10 mouse cellular contexts compared by ENCODE assay signal in the genomic region with DNA sequence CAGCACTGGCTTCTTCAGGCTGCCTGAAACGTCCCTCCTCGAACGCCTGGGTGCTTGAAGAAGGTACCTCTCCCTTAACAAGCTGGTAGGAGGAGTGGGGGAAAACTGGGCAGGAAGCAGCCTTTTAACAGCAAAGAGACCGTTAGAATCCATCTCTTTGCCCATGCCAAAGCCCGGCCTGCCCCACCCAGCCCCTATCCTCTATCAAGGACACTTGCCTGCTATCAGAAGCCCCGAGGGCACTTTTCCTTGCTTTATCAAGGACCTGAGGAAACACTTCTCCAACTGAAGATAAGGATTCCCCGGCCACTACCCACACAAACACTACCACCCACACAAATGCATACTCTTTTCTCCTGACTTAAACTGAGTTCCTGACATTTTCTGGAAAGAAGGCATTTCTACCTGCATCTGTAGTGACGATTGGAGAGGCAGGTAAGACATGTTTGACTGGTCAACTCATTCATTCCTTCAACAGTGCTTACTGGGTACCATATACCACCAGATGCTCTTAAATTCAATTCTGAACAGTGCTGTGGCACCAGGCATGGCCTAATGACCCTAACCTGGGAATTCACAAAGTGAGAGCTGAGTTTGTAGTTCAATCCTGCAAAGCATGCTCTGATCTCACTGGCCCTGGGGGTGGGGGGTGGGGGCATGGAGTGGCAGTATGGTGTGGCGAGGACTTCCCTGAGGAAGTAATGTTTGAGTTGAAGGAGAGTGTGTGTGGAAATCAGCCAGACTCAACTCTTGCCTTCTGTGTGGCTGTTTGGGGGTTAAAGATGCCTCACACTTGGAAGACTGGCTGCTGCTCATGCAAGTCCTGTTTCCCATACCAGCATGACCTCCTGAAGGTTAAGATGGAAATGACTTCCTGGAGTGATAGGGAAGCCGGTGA. TPM values are rescaled to one million over a fixed set of nuclear protein-coding genes. Genes with fewer than 3 reads are reported as not detected.
DNase-seq lines count a peak whose midpoint lies in the region; ATAC-seq lines count a peak whose summit lies in the region.
"Had no signal": no experiment of that assay in that cellular context is flagged by ENCODE, and none has a peak within 500 bp of the region (broad histone marks: within the 10 kb centered on the region; RNA-seq: fewer than 3 reads in every experiment).

A gene (plus strand): TSS at position 338 of the 898 bp plus-strand sequence.

- no peaks in the 10 kb centered on the region for H3K36me3 ChIP-seq in embryonic facial prominence, embryonic 14.5 days (ENCODE audit: control insufficient read depth, insufficient read depth, low read length)
- no peaks in the 10 kb centered on the region for H3K36me3 ChIP-seq in hindbrain, embryonic 10.5 days
- no peaks in the 10 kb centered on the region; the same call in 1 of the 2 replicates for H3K36me3 ChIP-seq in liver, embryonic 11.5 days (ENCODE audit: control insufficient read depth, insufficient read depth, low read length)

- no peak for ATAC-seq in embryonic facial prominence, embryonic 14.5 days (ENCODE audit: low read depth)
- peak; percentile 77 for ATAC-seq in liver, embryonic 11.5 days (replicated peaks; ENCODE audit: low FRiP score)
- ATAC-seq: Patski had no signal

- H3K9ac ChIP-seq in embryonic facial prominence, embryonic 14.5 days (ENCODE audit: low read depth, low read length): no peak within 1 kb of the TSS
- H3K9ac ChIP-seq in liver, embryonic 11.5 days (ENCODE audit: low read depth, low read length): peak within 1 kb of the TSS; percentile 79

- H3K27me3 ChIP-seq in embryonic facial prominence, embryonic 14.5 days (replicated peaks; ENCODE audit: control insufficient read depth, insufficient read depth, low read length): no peaks in the 10 kb centered on the region
- H3K27me3 ChIP-seq in hindbrain, embryonic 10.5 days (ENCODE audit: insufficient read depth, poor library complexity, severe bottlenecking): no peaks in the 10 kb centered on the region; the same call in 1 of the 2 replicates
- H3K27me3 ChIP-seq in liver, embryonic 11.5 days (replicated peaks; ENCODE audit: control insufficient read depth, insufficient read depth, low read length): no peaks in the 10 kb centered on the region

- H3K27ac ChIP-seq in embryonic facial prominence, embryonic 14.5 days (replicated peaks; ENCODE audit: low read depth, low read length): no peak within 1 kb of the TSS
- no peak within 1 kb of the TSS for H3K27ac ChIP-seq in hindbrain, embryonic 10.5 days
- H3K27ac ChIP-seq in liver, embryonic 11.5 days (ENCODE audit: low read depth, low read length): peak within 1 kb of the TSS; percentile 86

- no peaks in the 10 kb centered on the region for H3K4me1 ChIP-seq in embryonic facial prominence, embryonic 14.5 days (ENCODE audit: control insufficient read depth, insufficient read depth, low read length)
- H3K4me1 ChIP-seq in hindbrain, embryonic 10.5 days (replicated peaks): no peaks in the 10 kb centered on the region
- peaks cover 28% of the 10 kb centered on the region for H3K4me1 ChIP-seq in liver, embryonic 11.5 days (replicated peaks; ENCODE audit: control insufficient read depth, insufficient read depth, low read length)

- H3K4me3 ChIP-seq in embryonic facial prominence, embryonic 14.5 days (ENCODE audit: low read depth, low read length): no peak within 1 kb of the TSS
- H3K4me3 ChIP-seq in hindbrain, embryonic 10.5 days: no peak within 1 kb of the TSS
- peak within 1 kb of the TSS; percentile 57 for H3K4me3 ChIP-seq in liver, embryonic 11.5 days (ENCODE audit: low read depth, low read length)
- H3K4me3 ChIP-seq: myocyte had no signal

- H3K4me2 ChIP-seq in embryonic facial prominence, embryonic 14.5 days (ENCODE audit: low read depth, low read length): no peak within 1 kb of the TSS
- peak within 1 kb of the TSS; percentile 70 for H3K4me2 ChIP-seq in liver, embryonic 11.5 days

- WGBS in embryonic facial prominence, embryonic 14.5 days: 61% methylated on average over 10 of the region's 10 CpGs
- 74% methylated on average over 10 of the region's 10 CpGs for WGBS in hindbrain, embryonic 10.5 days
- 15% methylated on average over 10 of the region's 10 CpGs for WGBS in liver, embryonic 11.5 days

- no peaks in the 10 kb centered on the region for H3K9me3 ChIP-seq in embryonic facial prominence, embryonic 14.5 days (ENCODE audit: control insufficient read depth, low read length)
- no peaks in the 10 kb centered on the region for H3K9me3 ChIP-seq in hindbrain, embryonic 10.5 days
- no peaks in the 10 kb centered on the region for H3K9me3 ChIP-seq in liver, embryonic 11.5 days (ENCODE audit: control insufficient read depth, low read length)

- no peak for DNase-seq in left cerebral cortex, adult 18-20 months (ENCODE audit: low spot score in 2 of 2)
- DNase-seq in left cerebral cortex, adult 11 months (ENCODE audit: low spot score): no peak
- no peak for DNase-seq in embryonic facial prominence, embryonic 14.5 days (ENCODE audit: low spot score)
- DNase-seq in hindbrain, embryonic 10.5 days (ENCODE audit: low spot score): no peak
- DNase-seq in liver, embryonic 11.5 days (ENCODE audit: low spot score): no peak
- DNase-seq in spleen, postnatal 36 days (ENCODE audit: low spot score in 2 of 2): peak; percentile 51 to 69
- DNase-seq in frontal cortex, postnatal 10 days (ENCODE audit: low spot score in 2 of 2): no peak
- no peak for DNase-seq in T-cell, adult 2 months (ENCODE audit: low spot score)

RNA-seq across cellular contexts. Expression of the gene that starts here (rescaled TPM):
- 10 to 100 TPM; 17.3 to 18.5 TPM for total RNA-seq in left cerebral cortex, adult 18-20 months (2021)
- polyA plus RNA-seq in embryonic facial prominence, embryonic 14.5 days (2014; fragmentation: Nextera tagmentation; extraction: Ambion mirVana): 22.3 and 23.8 TPM in 2 replicates
- 15.8 and 21.2 TPM in 2 replicates for polyA plus RNA-seq in hindbrain, embryonic 10.5 days (2016; fragmentation: Nextera tagmentation; extraction: Ambion mirVana)
- polyA plus RNA-seq in liver, embryonic 11.5 days (2014; fragmentation: Nextera tagmentation; extraction: Ambion mirVana): 185 and 191 TPM in 2 replicates

Comparison
In these comparisons a context has a peak if more than half of its experiments do, and no peak if none do; other contexts are left out.
1. DNase-seq: peak in spleen, postnatal 36 days (2 of 2); none in left cerebral cortex, adult 18-20 months (0 of 2), left cerebral cortex, adult 11 months (single experiment), embryonic facial prominence, embryonic 14.5 days (single experiment), hindbrain, embryonic 10.5 days (single experiment), liver, embryonic 11.5 days (single experiment), frontal cortex, postnatal 10 days (0 of 2) and T-cell, adult 2 months (single experiment).